Mouse (Mus musculus) gastrocnemius, adult 2 months (tissue): ENCODE measurements around the gene Bglap2. TPM values are rescaled to one million over a fixed set of nuclear protein-coding genes. Genes with fewer than 3 reads are reported as not detected.
"Not testable (repeated sequence)": the region's sequence is repeated elsewhere in the genome, so short reads cannot be mapped to it uniquely, and the experiment has no call there.

Source experiments
- DNase-seq: peaks from one replicate; pipeline ENCODE4 v3.0.0; 2022
- H3K27ac ChIP-seq: fragments of 200-600 bp; 2 replicates; pipeline ENCODE4 v1.8.1; 2022; ENCODE audit warnings: mild to moderate bottlenecking
- H3K4me3 ChIP-seq: fragments of 200-600 bp; 2 replicates; pipeline ENCODE4 v1.8.1; 2022; ENCODE audit warnings: mild to moderate bottlenecking, moderate library complexity
- CTCF ChIP-seq: fragments of 200-600 bp; IDR thresholded peaks from 2 replicates; pipeline ENCODE4 v1.8.1; 2022; ENCODE audit warnings: antibody characterized with exemption, mild to moderate bottlenecking, moderate library complexity
- intact Hi-C: fragments of 180-260 bp; cut with DNase I; formaldehyde crosslinking; loops from one replicate; pipeline ENCODE4 v1.15.1; 2025
- total RNA-seq, 2 experiments: library from RNA; stranded (reverse); gene quantifications; 2 replicates each; pipeline ENCODE4 v1.2.3; 2021

Gene Bglap2
- total RNA-seq, 2 experiments from 2014 or later = not detected

DNA sequence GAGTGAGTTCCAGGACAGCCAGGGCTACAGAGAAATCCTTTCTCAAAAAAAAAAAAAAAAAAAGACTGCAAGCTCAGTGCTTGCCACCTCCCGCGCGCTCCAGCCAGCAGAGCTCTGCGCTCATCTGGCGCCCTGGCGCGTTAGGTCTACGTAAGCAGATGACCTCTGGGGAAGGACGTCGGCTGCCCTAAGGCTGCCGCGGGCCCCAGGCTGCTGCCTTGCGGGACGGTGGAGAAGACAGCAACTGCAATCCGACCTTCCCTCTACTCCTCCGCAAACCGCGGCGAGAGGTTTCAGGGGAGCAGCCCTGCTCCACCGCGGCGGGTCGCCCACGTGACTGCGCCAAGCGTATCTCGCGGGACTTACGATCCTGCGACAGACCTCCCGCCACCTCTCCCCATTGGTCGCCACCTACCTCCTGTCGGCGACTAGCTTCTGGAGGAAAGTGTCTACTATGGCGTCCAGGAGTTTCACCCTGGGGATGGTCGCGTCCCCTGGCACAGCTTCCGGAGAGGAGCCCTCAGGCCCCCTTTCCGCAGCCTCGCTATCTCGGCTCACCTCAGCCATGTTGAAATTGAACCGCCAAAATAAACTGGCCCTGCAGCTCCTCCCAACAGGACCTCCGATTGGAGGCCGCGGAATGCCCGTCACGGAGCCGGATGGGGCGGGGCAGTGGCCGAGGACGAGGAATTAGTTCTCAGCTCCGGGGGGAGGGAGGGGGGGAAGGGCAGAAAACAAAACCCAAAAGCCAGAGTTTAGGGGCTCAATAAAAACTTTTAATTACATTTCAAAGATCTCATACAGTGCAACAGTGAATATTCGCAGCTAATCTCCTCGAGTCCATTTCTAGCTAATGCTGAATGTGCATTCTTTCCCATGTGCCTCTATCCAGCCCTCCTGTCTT is 31.5 kb upstream of the Bglap2 start, which contains the start of gene Pmf1:
Gene Pmf1, minus strand, starts transcription at position 591 of the 904 bp plus-strand sequence.
- intact Hi-C loops = loop anchor here (2.0 to 5.0 kb wide), 2 partner anchors 17 to 117 kb away; no protein-coding TSS in a partner anchor

DNA sequence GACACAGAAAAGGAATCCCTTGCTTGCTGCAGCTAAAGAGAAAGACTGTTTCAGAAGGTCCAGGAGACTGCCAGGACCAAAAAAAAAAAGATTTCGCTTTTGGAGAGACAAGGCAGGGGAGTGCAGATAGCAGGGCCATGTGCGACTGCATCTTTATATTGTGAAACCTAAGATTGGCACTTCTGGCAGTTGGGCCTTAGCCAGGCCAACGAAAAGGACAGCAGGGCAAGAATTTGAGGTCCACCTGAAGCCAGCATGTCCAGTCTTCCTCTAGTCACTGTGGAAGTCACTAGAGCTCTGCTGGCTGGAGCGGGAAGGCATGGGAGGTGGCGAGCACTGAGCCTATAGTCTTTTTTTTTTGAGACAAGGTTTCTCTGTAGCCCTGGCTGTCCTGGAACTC is 30.5 kb upstream of the Bglap2 start:
- TF ChIP-seq CTCF = no peak
- no peak for DNase-seq
- intact Hi-C loops = loop anchor here (5.0 kb wide), 1 partner anchor 118 kb away; no protein-coding TSS in a partner anchor
- H3K4me3 ChIP-seq = peak overlapping the region; percentile 82
- H3K27ac ChIP-seq = peak overlapping the region; percentile 99

More for the DNA sequence above, 31.5 kb upstream of the Bglap2 start, which contains the start of gene Pmf1:
- Histone ChIP-seq H3K4me3 (peak within 1 kb of the TSS; percentile 82), H3K27ac (peak within 1 kb of the TSS; percentile 99)
- peak; percentile 97 for DNase-seq
- TF ChIP-seq CTCF = no peak

DNA sequence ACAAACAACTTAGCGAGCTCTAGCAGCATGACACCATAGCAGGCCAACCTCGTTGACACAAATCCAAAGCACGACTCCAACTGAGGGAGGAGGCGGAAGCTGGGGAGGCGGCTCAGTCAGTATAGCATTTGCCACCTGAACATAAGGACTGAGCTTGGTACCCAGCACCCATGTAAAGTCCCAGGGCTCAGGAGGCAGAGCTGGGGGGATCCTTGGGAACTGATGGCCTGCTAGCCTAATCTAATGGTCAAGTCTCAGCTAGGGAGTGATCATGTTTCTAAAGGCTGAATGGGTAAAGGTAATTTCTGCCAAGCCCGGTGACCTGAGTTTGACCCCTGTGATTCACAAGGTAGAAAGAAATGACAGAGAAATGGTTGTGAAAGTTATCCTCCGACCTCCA is 29.0 kb upstream of the Bglap2 start:
- TF ChIP-seq CTCF = no peak
- Histone ChIP-seq H3K4me3 (no peak overlapping the region), H3K27ac (peak overlapping the region; percentile 21; the same call in 1 of the 2 replicates)
- intact Hi-C loops = loop anchor here (1.0 to 5.0 kb wide), 2 partner anchors 60 to 120 kb away; no protein-coding TSS in a partner anchor
- DNase-seq = no peak

DNA sequence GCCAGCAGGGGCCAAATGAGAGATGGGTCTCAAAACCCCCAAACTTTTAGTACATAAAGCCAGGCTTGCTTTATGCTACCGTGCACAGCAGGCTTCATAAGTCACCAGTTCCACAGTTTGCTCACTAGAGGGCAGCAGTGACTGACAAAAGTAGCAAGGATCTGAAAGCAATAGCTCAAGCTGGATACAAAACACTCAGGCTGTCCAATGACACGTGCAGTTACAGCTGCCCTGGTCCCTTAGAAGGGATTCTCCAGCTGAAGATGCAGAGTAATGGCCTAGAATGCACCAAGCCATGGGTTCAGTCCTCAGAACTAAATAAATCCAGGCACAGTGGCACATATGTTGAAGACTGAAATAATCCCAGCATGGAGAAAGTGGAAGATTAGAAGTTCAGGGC is 28.6 kb upstream of the Bglap2 start:
- intact Hi-C loops = loop anchor here (1.0 to 5.0 kb wide), 2 partner anchors 60 to 120 kb away; no protein-coding TSS in a partner anchor
- H3K4me3 ChIP-seq = no peak overlapping the region
- TF ChIP-seq CTCF = peak; percentile 92
- DNase-seq = peak; percentile 64
- peak overlapping the region; percentile 21; the same call in 1 of the 2 replicates for H3K27ac ChIP-seq

DNA sequence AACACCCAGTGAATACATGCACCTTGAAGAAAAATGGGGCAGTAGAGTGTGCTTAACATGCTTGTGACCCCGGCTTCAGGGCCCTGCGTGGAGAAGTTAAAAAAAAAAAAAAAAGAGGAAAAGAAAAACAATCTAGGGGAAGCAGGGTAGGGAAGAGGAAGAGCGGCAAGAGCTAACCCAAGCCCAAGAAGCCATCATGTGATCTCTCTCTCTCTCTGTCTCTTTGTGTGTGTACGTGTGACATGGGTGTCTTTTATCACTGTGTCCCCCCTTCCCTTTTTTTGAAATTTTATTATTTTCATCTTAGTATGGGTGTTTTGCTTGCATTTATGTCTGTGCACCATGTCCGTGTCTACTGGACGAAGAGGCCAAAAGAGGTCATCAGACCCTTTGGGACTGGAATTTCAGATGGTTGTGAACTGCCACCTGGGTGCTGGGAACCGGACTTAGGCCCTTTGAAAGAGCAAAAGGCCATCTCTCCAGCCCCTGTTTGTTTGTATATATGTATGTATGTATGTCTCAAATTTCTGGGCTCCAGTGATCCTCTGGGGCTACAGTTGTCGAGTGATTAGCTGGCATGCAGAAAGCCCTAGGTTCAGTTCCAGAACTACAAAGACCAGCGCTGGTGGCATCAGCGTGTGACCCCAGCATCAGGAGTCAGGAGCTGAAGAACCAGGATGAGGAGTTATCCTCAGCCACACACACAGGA is 25.2 kb upstream of the Bglap2 start:
- Histone ChIP-seq H3K27ac (no peak overlapping the region), H3K4me3 (no peak overlapping the region)
- no peak for TF ChIP-seq CTCF
- no peak for DNase-seq
- intact Hi-C loops = no loop called here

DNA sequence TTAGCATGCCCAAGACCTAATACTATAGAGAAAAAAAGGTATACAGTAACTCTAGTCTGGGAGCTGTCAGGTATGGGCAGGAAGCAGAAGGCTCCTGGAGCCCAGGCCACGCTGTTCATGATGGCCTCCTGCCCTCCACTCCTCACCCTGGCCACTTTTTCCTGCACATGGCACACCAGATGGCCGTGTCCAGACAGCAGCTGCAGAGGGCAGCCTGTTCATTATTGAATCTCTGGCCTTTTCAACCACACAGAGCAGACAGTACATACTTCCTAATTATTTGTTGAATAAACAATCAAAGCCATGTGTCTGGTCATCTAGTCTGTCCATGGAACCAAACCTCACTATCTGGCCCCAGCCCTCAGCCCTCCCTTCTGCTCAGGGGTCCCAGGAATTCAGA is 20.2 kb upstream of the Bglap2 start:
- intact Hi-C loops = no loop called here
- no peak for DNase-seq

DNA sequence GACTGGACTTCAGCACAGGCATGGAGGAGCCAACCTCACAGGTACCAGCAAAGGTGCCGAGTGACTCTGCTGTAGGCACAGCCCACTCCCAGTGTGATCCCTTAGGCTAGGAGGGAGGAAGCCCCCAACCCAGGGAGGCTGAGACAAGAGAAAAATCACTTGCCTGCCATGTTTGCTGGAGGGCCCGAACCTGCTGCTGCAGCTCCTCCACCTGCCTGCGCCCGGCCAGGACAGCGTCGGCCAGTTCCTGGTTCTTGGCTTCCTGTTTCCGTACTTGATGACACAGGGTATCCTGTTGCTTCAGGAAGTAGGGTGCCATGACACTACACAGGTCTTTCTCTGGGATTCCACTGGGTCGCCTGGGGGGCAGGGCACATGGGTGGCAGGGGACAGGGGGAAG is 17.2 kb upstream of the Bglap2 start:
- no peak for TF ChIP-seq CTCF
- H3K27ac ChIP-seq = no peak overlapping the region
- intact Hi-C loops = no loop called here
- H3K4me3 ChIP-seq = no peak overlapping the region
- no peak for DNase-seq

More for the DNA sequence above, 20.2 kb upstream of the Bglap2 start:
- no peak overlapping the region for H3K4me3 ChIP-seq
- no peak overlapping the region for H3K27ac ChIP-seq
- no peak for TF ChIP-seq CTCF

DNA sequence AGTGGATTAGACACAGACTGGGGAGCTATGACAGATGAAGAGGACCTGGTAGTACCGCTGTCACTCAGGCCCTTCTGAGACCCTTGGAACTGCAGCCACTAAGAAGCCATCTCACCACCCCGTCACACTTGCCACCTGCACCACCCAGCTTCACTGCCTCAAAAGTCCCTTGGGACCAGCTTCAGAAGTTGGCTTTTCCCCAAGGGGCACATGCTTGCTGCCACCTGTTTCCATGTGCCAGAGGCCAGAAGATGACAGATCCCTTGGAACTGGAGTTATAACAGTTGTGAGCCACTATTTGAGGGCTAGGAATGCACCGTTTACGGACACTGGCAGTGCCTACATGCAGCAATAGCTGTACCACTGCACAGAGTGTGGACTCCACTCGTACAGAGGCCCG is 16.8 kb upstream of the Bglap2 start:
- no peak overlapping the region for H3K27ac ChIP-seq
- no peak for DNase-seq
- no peak overlapping the region for H3K4me3 ChIP-seq
- intact Hi-C loops = no loop called here
- no peak for TF ChIP-seq CTCF

DNA sequence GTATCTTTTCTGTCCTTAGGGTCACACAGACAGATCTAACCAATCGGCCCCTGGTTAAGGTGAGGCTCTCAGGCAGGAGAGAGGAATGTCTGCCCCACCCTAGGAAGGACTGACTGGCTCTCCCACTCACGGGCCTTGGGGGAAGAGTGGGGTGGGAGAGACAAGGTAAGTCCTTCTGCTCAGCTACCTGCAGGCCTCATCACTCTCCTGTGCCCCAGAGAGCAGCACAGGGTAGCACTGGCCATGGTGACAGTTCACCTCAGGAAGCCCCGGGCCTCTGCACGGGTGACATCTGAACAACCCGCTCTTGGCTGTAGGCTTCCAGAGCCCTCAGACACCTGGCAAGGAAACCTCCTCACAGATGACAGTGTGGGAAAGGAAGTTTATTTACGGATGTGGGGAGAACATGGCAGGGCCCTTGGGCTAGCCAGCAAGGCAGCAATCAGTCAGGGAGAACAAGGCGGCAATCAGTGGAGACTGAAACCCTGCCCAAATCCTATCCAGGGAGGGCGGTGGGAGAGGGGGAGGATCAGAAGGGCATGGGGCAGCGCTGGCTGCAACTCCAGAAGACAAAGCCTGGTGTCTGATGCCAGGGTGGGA is 15.4 kb upstream of the Bglap2 start:
- intact Hi-C loops = no loop called here
- Histone ChIP-seq H3K4me3 (no peak overlapping the region), H3K27ac (no peak overlapping the region)
- no peak for DNase-seq
- no peak for TF ChIP-seq CTCF

DNA sequence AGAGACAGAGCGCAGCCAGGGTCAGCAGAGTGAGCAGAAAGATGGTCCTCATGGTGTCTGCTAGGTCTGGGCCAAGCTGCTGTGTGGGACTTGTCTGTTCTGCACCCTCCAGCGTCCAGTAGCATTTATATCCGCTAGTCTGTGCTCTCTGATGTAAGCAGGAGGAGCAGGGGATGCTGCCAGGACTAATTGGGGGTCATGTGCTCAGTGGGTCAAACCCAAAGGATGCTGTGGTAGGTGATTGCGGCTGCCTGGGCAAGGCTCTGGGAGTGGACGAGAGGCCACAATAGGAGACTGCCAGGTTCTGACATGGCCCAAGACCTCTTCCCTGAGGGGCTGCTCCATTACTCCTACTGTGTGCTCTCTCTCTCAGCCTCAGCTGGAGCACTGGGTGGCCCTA is 5.9 kb upstream of the Bglap2 start, which contains the start of gene Bglap:
Gene Bglap, minus strand, starts transcription at position 101 of the 400 bp plus-strand sequence.
- TF ChIP-seq CTCF = no peak
- no peak for DNase-seq
- intact Hi-C loops = no loop called here
- H3K27ac ChIP-seq = no peak within 1 kb of the TSS
- H3K4me3 ChIP-seq = no peak within 1 kb of the TSS

DNA sequence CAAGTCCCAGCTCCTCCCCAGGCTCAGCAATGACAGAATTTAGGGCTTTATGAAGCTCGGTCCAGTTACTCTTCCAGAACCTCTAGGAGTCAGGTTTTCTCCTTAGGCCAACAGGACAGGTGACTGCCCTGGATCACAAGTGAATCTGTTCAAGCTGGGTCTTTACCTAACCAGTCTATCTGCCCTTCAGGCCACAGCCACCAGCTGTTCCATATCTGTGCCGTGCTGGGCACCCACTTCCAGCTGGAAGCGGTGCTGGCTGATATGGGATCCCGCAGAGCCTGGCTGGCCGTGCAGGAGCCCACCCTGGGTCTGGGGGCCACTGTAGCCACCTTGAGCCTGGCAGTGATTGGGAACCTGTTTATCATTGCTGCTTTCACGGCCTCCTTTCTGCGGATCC is 3.9 kb upstream of the Bglap2 start:
- H3K27ac ChIP-seq, H3K4me3 ChIP-seq, intact Hi-C loops, DNase-seq: not testable (repeated sequence)

DNA sequence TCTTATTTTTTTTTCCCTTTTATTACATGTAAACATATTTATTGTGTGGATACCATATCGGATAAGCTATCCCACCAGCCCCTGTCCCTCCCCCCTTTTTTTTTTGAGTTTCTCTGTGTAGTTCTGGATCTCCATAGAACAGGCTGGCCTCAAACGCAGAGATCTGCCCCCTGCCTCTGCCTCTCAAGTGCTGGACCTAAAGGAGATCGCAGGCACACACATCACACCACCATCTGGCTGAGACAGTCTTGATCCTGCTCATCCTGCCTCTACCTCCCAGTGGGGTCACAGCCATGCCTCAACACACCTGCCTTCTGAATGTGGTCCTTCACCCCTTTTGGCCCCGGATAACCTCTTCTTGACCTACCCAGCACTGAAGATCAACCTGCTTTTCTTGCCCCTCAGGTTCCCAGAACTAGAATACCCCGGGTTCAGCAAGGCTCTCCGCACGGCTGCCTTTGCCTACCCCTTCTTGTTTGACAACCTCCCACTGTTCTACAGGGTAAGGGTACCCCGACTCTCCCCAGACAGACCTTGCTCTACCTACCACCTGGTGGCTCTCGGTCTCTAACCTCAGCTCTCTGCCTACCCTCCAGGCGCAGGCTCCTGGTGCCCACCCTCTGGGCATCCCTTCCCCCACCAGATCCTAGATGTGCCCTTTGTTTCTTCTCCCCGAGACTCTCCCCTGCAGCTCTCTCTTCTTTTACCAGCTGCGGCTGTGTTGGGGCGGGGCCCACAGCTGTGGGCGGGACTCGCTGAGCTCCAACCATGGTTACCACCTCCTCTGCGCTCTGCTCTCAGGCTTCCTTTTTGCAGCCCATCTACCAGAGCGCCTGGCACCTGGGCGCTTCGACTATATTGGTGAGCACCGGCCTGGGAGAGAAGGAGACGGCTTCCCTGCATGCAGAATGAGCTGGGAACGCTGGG is 3.2 kb upstream of the Bglap2 start:
- H3K27ac ChIP-seq, DNase-seq, intact Hi-C loops, H3K4me3 ChIP-seq: not testable (repeated sequence)

DNA sequence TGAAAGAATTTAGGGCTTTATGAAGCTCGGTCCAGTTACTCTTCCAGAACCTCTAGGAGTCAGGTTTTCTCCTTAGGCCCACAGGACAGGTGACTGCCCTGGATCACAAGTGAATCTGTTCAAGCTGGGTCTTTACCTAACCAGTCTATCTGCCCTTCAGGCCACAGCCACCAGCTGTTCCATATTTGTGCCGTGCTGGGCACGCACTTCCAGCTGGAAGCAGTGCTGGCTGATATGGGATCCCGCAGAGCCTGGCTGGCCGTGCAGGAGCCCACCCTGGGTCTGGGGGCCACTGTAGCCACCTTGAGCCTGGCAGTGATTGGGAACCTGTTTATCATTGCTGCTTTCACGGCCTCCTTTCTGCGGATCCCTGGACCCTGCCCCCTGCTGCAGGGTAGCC is 1.9 kb downstream of the Bglap2 start:
- H3K4me3 ChIP-seq, DNase-seq, H3K27ac ChIP-seq, intact Hi-C loops: not testable (repeated sequence)

DNA sequence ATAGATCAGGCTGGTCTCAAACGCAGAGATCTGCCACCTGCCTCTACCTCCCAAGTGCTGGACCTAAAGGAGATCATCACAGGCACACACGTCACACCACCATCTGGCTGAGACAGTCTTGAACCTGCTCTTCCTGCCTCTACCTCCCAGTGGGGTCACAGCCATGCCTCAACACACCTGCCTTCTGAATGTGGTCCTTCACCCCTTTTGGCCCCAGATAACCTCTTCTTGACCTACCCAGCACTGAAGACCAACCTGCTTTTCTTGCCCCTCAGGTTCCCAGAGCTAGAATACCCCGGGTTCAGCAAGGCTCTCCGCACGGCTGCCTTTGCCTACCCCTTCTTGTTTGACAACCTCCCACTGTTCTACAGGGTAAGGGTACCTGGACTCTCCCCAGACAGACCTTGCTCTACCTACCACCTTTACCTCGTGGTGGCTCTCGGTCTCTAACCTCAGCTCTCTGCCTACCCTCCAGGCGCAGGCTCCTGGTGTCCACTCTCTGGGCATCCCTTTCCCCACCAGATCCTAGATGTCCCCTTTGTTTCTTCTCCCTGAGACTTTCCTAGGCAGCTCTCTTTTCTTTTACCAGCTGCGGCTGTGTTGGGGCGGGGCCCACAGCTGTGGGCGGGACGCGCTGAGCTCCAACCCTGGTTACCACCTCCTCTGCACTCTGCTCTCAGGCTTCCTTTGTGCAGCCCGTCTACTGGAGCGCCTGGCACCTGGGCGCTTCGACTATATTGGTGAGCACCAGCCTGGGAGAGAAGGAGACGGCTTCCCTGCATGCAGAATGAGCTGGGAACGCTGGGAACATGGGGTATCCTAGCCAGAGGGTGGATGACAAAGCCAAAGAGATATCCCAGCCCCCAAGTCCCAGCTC is 2.5 kb downstream of the Bglap2 start:
- H3K27ac ChIP-seq, intact Hi-C loops, DNase-seq, H3K4me3 ChIP-seq: not testable (repeated sequence)

DNA sequence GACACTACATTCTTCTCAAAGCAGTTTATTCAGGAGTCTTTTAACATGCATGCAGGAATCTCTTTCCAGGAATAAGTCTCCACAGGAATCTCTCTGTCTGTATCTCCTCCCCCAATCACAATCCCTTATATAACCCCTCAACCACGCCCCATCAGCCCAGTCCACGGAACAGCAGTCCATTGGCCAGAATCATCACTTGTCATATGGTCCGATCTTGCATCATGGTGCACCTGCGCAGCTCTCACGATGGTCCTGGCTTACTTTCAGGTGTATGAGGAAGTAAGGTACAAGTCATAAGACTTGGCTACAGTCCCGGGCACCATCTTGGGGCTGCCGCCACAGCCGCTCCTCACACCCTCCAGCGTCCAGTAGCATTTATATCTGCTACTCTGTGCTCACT is 5.9 kb downstream of the Bglap2 start, which contains the start of gene Bglap3:
Gene Bglap3, minus strand, starts transcription at position 101 of the 400 bp plus-strand sequence.
- H3K4me3 ChIP-seq, DNase-seq, H3K27ac ChIP-seq, intact Hi-C loops: not testable (repeated sequence)
